Mouse (Mus musculus) kidney, adult 8-10 months (tissue): ENCODE data around the gene Cebpe.

Experiments used
- DNase-seq, 2 experiments: peaks; one replicate each; pipeline ENCODE4 v3.0.0; 2022

The Cebpe gene

GRCm38 (mm10) chr14:54720654-54721350 lies 8.8 kb upstream of the Cebpe start:
- DNase-seq, result no peak

- no peak for DNase-seq
These were observed 8.1 kb upstream of the Cebpe start for GRCm38 (mm10) chr14:54720041-54720440.

GRCm38 (mm10) chr14:54715402-54715801 lies 3.4 kb upstream of the Cebpe start:
- no peak for DNase-seq

- DNase-seq, result peak in 1 of 2 experiments; percentile 38
These were observed 2.7 kb upstream of the Cebpe start for GRCm38 (mm10) chr14:54714617-54715081.

- DNase-seq, result peak; percentile 71 to 85
These were observed 2.1 kb upstream of the Cebpe start for GRCm38 (mm10) chr14:54714121-54714520.

- peak; percentile 27 to 29 for DNase-seq
These were observed 887 bp upstream of the Cebpe start for GRCm38 (mm10) chr14:54712861-54713260.

- no peak for DNase-seq
These were observed 2.9 kb downstream of the Cebpe start for GRCm38 (mm10) chr14:54709054-54709453.

GRCm38 (mm10) chr14:54706589-54707320 lies 5.2 kb downstream of the Cebpe start:
- no peak for DNase-seq

GRCm38 (mm10) chr14:54705844-54706243 lies 6.1 kb downstream of the Cebpe start:
- no peak for DNase-seq

- no peak for DNase-seq
These were observed 8.8 kb downstream of the Cebpe start for GRCm38 (mm10) chr14:54703207-54703606.

GRCm38 (mm10) chr14:54701298-54701697 lies 10.7 kb downstream of the Cebpe start:
- DNase-seq, result peak; percentile 58 to 80

- DNase-seq, result no peak
These were observed 12.4 kb downstream of the Cebpe start for GRCm38 (mm10) chr14:54699586-54699985.

- DNase-seq, result no peak
These were observed 13.2 kb downstream of the Cebpe start, which contains the start of gene Gm29776 for GRCm38 (mm10) chr14:54698733-54699132. TSS of gene Gm29776 (minus strand) at chr14:54698833.

- DNase-seq, result no peak
These were observed 15.2 kb downstream of the Cebpe start for GRCm38 (mm10) chr14:54696752-54697151.

- no peak for DNase-seq
These were observed 16.9 kb downstream of the Cebpe start for GRCm38 (mm10) chr14:54695042-54695441.

GRCm38 (mm10) chr14:54687251-54687650 lies 24.7 kb downstream of the Cebpe start:
- no peak for DNase-seq

GRCm38 (mm10) chr14:54686522-54687143 lies 25.3 kb downstream of the Cebpe start, which contains the start of gene Acin1:
TSS of gene Acin1 (minus strand) at chr14:54686931.
- DNase-seq, result peak; percentile 100

GRCm38 (mm10) chr14:54686063-54686521 lies 25.9 kb downstream of the Cebpe start, which contains the start of gene 1700123O20Rik:
TSS of gene 1700123O20Rik (plus strand) at chr14:54686216.
- DNase-seq, result peak in 1 of 2 experiments; percentile 81

- DNase-seq, result no peak
These were observed 26.5 kb downstream of the Cebpe start for GRCm38 (mm10) chr14:54685471-54685870.

- no peak for DNase-seq
These were observed 29.6 kb downstream of the Cebpe start for GRCm38 (mm10) chr14:54682396-54682795.

GRCm38 (mm10) chr14:54678657-54679304 lies 33.2 kb downstream of the Cebpe start:
- DNase-seq, result peak in 1 of 2 experiments; percentile 17

GRCm38 (mm10) chr14:54676290-54676689 lies 35.7 kb downstream of the Cebpe start:
- no peak for DNase-seq

- no peak for DNase-seq
These were observed 37.7 kb downstream of the Cebpe start for GRCm38 (mm10) chr14:54674317-54674716.
